Mouse (Mus musculus): Measurements from ENCODE around the gene Malrd1. TPM values are rescaled to one million over a fixed set of nuclear protein-coding genes. Genes with fewer than 3 reads are reported as not detected.

Malrd1 gene
- polyA plus RNA-seq (2016; fragmentation: Nextera tagmentation; extraction: Ambion mirVana): not detected in 2 replicates

- no peaks in the 10 kb centered on the region for H3K27me3 ChIP-seq (ENCODE audit: low read depth, poor library complexity, severe bottlenecking)
- H3K9me3 ChIP-seq (replicated peaks): no peaks in the 10 kb centered on the region; the same call in none of the 2 replicates
- no peak for DNase-seq (ENCODE audit: low spot score)
- WGBS: 78% methylated on average over 2 of the region's 2 CpGs
- H3K4me3 ChIP-seq: no peak within 1 kb of the TSS
- H3K36me3 ChIP-seq: no peaks in the 10 kb centered on the region
- H3K27ac ChIP-seq: no peak within 1 kb of the TSS
- no peaks in the 10 kb centered on the region for H3K4me1 ChIP-seq
These were observed at the start of gene Malrd1 for GRCm38 (mm10) chr2:15526241-15526924. Gene Malrd1, plus strand, starts transcription at chr2:15526479.

- Histone ChIP-seq H3K27ac (no peak overlapping the region), H3K4me3 (no peak overlapping the region), H3K4me1 (no peaks in the 10 kb centered on the region), H3K9me3 (replicated peaks) (no peaks in the 10 kb centered on the region), H3K36me3 (no peaks in the 10 kb centered on the region), H3K27me3 (ENCODE audit: low read depth, poor library complexity, severe bottlenecking) (no peaks in the 10 kb centered on the region)
- DNase-seq (ENCODE audit: low spot score): no peak
- 89% methylated on average over 1 of the region's 1 CpGs for WGBS
These were observed 12.4 kb downstream of the Malrd1 start for GRCm38 (mm10) chr2:15538643-15539042.

- Histone ChIP-seq H3K27me3 (ENCODE audit: low read depth, poor library complexity, severe bottlenecking) (no peaks in the 10 kb centered on the region), H3K27ac (no peak overlapping the region), H3K36me3 (no peaks in the 10 kb centered on the region), H3K4me1 (no peaks in the 10 kb centered on the region), H3K9me3 (replicated peaks) (no peaks in the 10 kb centered on the region), H3K4me3 (no peak overlapping the region)
- 83% methylated on average over 4 of the region's 4 CpGs for WGBS
- no peak for DNase-seq (ENCODE audit: low spot score)
These were observed 87.2 kb downstream of the Malrd1 start for GRCm38 (mm10) chr2:15613327-15613948.

GRCm38 (mm10) chr2:15614026-15614425 lies 87.7 kb downstream of the Malrd1 start:
- Histone ChIP-seq H3K27me3 (ENCODE audit: low read depth, poor library complexity, severe bottlenecking) (no peaks in the 10 kb centered on the region), H3K9me3 (replicated peaks) (no peaks in the 10 kb centered on the region), H3K4me1 (no peaks in the 10 kb centered on the region), H3K36me3 (no peaks in the 10 kb centered on the region), H3K4me3 (no peak overlapping the region), H3K27ac (no peak overlapping the region)
- no peak for DNase-seq (ENCODE audit: low spot score)
- WGBS: 86% methylated on average over 5 of the region's 5 CpGs

- WGBS: 87% methylated on average over 1 of the region's 1 CpGs
These were observed 109.5 kb downstream of the Malrd1 start for GRCm38 (mm10) chr2:15635761-15636160.

GRCm38 (mm10) chr2:15643864-15644263 lies 117.6 kb downstream of the Malrd1 start:
- H3K4me3 ChIP-seq: no peak overlapping the region
- no peaks in the 10 kb centered on the region for H3K36me3 ChIP-seq
- 77% methylated on average over 1 of the region's 1 CpGs for WGBS
- no peak for DNase-seq (ENCODE audit: low spot score)
- H3K4me1 ChIP-seq: no peaks in the 10 kb centered on the region
- H3K27me3 ChIP-seq (ENCODE audit: low read depth, poor library complexity, severe bottlenecking): no peaks in the 10 kb centered on the region
- H3K27ac ChIP-seq: no peak overlapping the region
- H3K9me3 ChIP-seq (replicated peaks): no peaks in the 10 kb centered on the region

More at GRCm38 (mm10) chr2:15635761-15636160, 109.5 kb downstream of the Malrd1 start:
- Histone ChIP-seq H3K27ac (no peak overlapping the region), H3K9me3 (replicated peaks) (no peaks in the 10 kb centered on the region), H3K36me3 (no peaks in the 10 kb centered on the region), H3K4me1 (no peaks in the 10 kb centered on the region), H3K4me3 (no peak overlapping the region), H3K27me3 (ENCODE audit: low read depth, poor library complexity, severe bottlenecking) (no peaks in the 10 kb centered on the region)
- DNase-seq (ENCODE audit: low spot score): no peak

- H3K4me1 ChIP-seq: no peaks in the 10 kb centered on the region
- no peaks in the 10 kb centered on the region for H3K27me3 ChIP-seq (ENCODE audit: low read depth, poor library complexity, severe bottlenecking)
- H3K36me3 ChIP-seq: no peaks in the 10 kb centered on the region
- no peak overlapping the region for H3K27ac ChIP-seq
- no peak overlapping the region for H3K4me3 ChIP-seq
- H3K9me3 ChIP-seq (replicated peaks): no peaks in the 10 kb centered on the region
- no peak for DNase-seq (ENCODE audit: low spot score)
- 96% methylated on average over 1 of the region's 1 CpGs for WGBS
These were observed 130.1 kb downstream of the Malrd1 start for GRCm38 (mm10) chr2:15656388-15656787.

- Histone ChIP-seq H3K4me1 (no peaks in the 10 kb centered on the region), H3K27me3 (ENCODE audit: low read depth, poor library complexity, severe bottlenecking) (no peaks in the 10 kb centered on the region), H3K4me3 (no peak overlapping the region), H3K27ac (no peak overlapping the region), H3K36me3 (no peaks in the 10 kb centered on the region), H3K9me3 (replicated peaks) (no peaks in the 10 kb centered on the region)
- 89% methylated on average over 3 of the region's 3 CpGs for whole genome bisulfite sequencing
- no peak for DNase-seq (ENCODE audit: low spot score)
These were observed 176.7 kb downstream of the Malrd1 start for GRCm38 (mm10) chr2:15702977-15703376.

- Histone ChIP-seq H3K4me1 (no peaks in the 10 kb centered on the region), H3K27ac (no peak overlapping the region), H3K9me3 (replicated peaks) (no peaks in the 10 kb centered on the region), H3K36me3 (no peaks in the 10 kb centered on the region), H3K4me3 (no peak overlapping the region), H3K27me3 (ENCODE audit: low read depth, poor library complexity, severe bottlenecking) (no peaks in the 10 kb centered on the region)
- DNase-seq (ENCODE audit: low spot score): no peak
- 88% methylated on average over 1 of the region's 1 CpGs for WGBS
These were observed 214.7 kb downstream of the Malrd1 start for GRCm38 (mm10) chr2:15740945-15741344.

GRCm38 (mm10) chr2:15744979-15745688 lies 218.9 kb downstream of the Malrd1 start:
- Histone ChIP-seq H3K36me3 (no peaks in the 10 kb centered on the region), H3K27ac (no peak overlapping the region), H3K27me3 (ENCODE audit: low read depth, poor library complexity, severe bottlenecking) (no peaks in the 10 kb centered on the region), H3K4me3 (no peak overlapping the region), H3K4me1 (no peaks in the 10 kb centered on the region), H3K9me3 (replicated peaks) (no peaks in the 10 kb centered on the region)
- no peak for DNase-seq (ENCODE audit: low spot score)
- 72% methylated on average over 4 of the region's 4 CpGs for WGBS

GRCm38 (mm10) chr2:15784818-15785217 lies 258.5 kb downstream of the Malrd1 start:
- Histone ChIP-seq H3K9me3 (replicated peaks) (no peaks in the 10 kb centered on the region), H3K4me3 (no peak overlapping the region), H3K4me1 (no peaks in the 10 kb centered on the region), H3K27me3 (ENCODE audit: low read depth, poor library complexity, severe bottlenecking) (no peaks in the 10 kb centered on the region), H3K36me3 (no peaks in the 10 kb centered on the region), H3K27ac (no peak overlapping the region)
- DNase-seq (ENCODE audit: low spot score): no peak
- 87% methylated on average over 2 of the region's 2 CpGs for WGBS

- H3K27me3 ChIP-seq (ENCODE audit: low read depth, poor library complexity, severe bottlenecking): no peaks in the 10 kb centered on the region
- DNase-seq (ENCODE audit: low spot score): no peak
- no peaks in the 10 kb centered on the region for H3K9me3 ChIP-seq (replicated peaks)
- no peaks in the 10 kb centered on the region for H3K4me1 ChIP-seq
- WGBS: 74% methylated on average over 1 of the region's 1 CpGs
- H3K4me3 ChIP-seq: no peak overlapping the region
- no peaks in the 10 kb centered on the region for H3K36me3 ChIP-seq
- H3K27ac ChIP-seq: no peak overlapping the region
These were observed 289.4 kb downstream of the Malrd1 start for GRCm38 (mm10) chr2:15815724-15816123.

- Histone ChIP-seq H3K9me3 (replicated peaks) (no peaks in the 10 kb centered on the region), H3K27me3 (ENCODE audit: low read depth, poor library complexity, severe bottlenecking) (no peaks in the 10 kb centered on the region), H3K4me1 (no peaks in the 10 kb centered on the region), H3K36me3 (no peaks in the 10 kb centered on the region), H3K27ac (no peak overlapping the region), H3K4me3 (no peak overlapping the region)
- DNase-seq (ENCODE audit: low spot score): no peak
- 28% methylated on average over 7 of the region's 7 CpGs for WGBS
These were observed 343.1 kb downstream of the Malrd1 start for GRCm38 (mm10) chr2:15869380-15869779.
